Mouse (Mus musculus) left cerebral cortex, postnatal 10 days (tissue): ENCODE measurements around the gene Gsn. TPM values are rescaled to one million over a fixed set of nuclear protein-coding genes. Genes with fewer than 3 reads are reported as not detected.
A peak's percentile ranks its signal among the peaks of the same experiment; 100 is the strongest.

Source experiments
- DNase-seq, 2 experiments: peaks; one replicate each; pipeline ENCODE4 v3.0.0; 2021 to 2022; ENCODE audit warnings: low spot score in 2 of 2, mixed read lengths in 1 of 2; ENCODE audit errors: extremely low spot score in 1 of 2
- intact Hi-C: fragments of 180-260 bp; cut with DNase I; formaldehyde crosslinking; loops from one replicate; pipeline ENCODE4 v1.15.1; 2025
- total RNA-seq, 2 experiments: library from RNA; stranded (reverse); gene quantifications; 2 replicates each; pipeline ENCODE4 v1.2.3; 2021

Gsn gene
- total RNA-seq = 10 to 100 TPM; 28.3 to 36.7 TPM

DNA sequence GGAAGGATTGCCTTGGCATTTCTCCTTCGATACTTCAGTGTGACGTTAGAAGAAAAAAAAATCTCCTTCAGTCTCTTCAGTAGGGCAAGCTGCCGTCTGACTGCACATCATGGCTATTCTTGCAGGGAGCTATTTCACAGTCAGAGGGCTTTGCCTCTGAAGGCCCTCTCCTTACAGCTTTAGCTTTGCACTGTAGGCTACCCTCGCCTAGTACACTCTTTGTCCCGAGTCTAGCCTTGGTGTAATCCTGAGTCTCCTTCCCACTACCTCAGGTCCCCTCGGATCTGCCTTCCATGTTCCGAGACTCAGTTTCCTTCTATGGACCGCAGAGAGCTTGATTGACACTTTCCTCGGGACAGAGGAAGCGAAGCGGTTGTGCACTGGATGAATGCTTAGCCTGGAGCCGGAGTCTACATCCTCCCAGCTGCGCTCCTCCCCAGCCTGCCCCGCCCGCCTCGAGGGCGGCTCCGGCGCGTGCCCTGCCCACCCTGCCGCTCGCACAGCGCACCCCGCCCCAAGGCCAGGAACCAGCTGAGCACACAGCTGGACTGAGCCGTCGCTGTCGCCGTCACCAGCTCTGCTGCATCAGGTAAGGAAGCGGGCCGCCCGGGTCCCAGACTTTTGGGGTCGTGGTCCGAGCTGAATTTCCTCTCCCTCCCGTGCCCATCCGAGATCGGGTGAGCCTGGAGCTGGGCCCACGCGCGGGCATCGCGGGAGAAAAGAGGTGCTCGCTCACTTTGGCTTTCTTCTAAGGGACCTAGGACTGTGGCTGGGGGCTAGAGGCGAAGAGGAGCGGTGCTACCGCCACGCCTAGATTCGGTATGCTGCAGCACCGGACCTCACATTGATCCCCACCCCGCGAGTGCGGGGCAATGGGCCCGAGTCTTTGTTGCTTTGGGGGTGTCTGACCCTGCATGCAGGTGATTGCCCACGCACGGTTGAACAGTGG lies at the start of gene Gsn:
Gene Gsn, plus strand, starts transcription at position 496 of the 949 bp plus-strand sequence.
- peak in 1 of 2 experiments; percentile 89 for DNase-seq
- intact Hi-C loops = no loop called here

DNA sequence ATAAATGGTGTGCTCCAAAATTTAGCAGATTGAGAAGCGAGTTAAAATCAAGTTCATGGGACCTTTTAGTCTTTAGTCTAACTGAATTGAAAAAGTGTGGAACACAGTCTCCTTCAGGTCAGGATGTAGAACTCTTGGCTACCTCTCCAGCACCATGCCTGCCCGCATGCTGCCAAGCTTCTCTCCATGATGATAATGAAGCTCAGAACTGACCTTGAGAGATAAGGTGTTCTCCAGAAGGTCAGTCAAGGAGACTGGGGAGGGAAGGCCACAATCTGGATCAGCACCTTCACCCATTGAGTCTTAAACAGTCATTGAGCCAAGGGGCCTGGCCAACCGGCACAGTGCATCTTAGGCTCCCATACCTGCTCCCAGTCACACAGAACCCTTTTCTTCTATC lies 49.4 kb upstream of the Gsn start:
- intact Hi-C loops = no loop called here
- no peak for DNase-seq

DNA sequence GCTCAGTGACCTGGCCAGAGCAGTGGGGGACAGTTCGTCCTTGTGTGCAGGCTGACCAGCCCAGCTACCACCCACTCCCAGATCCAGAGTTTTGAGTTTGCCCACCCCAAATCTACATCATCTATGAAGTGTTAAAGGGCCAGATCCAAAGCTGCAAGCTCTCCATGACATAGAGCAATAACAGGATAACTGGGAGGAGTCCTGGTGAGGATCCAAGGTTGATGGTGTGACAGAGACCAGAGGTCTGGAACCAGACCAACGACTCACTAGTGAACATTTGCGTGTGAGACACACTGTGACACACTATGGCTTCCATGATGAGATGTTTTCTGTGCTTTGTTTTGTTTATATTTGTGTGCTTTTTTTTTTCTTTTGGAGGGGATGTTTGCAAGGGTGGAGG lies 48.1 kb upstream of the Gsn start:
- intact Hi-C loops = no loop called here
- no peak for DNase-seq

DNA sequence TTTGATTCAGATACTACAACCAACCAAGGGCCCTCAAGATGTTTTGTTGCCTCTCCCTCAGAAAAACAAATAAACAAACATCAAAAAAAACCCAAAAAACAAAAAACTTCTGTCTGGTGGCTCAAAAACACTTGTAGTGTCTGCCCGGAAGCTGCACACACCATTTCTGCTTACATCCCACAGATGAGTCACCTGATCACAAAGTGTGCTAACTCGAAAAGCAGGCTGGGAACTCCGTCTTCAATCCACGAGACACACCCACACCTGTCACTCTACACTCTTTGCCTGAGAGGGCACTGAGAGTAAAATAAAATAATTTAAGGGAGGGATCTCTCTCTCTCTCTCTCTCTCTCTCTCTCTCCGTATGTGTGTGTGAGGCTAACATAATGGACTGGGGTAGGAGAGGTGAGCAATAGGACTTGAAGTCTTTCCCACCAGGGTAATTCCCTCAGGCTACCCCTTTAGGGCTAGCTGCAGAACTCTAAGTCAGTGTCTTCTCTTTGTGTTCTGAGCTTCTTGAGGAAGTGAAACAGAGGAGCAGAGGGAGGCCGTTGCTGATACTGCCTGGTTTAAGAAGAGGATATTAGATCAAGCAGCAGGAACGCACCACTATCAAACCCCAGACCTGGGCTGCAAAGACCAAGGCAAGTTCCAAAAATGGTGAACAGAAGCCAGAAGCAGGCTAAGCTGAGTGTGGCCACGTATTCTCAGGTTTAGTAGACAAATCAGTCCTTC lies 47.1 kb upstream of the Gsn start:
- DNase-seq = no peak
- intact Hi-C loops = no loop called here

DNA sequence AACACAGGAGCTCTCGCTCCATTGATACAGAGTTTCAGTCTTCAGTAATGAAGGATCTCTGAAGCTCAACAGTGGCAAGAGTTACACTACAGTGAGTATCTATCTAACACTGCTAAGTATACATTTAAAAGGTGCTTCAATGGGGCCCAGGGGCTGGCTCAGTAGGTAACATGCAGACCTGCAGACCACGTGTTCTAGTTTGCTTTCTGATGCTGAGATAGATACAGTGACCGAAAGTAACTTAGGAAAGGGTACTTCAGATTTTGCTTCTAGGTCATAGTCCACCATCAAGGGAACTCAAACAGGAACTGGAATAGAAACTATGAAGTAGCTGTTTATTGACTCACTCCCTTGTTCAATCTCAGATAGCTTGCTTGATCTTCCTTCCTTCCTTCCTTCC lies 44.5 kb upstream of the Gsn start:
- intact Hi-C loops = loop anchor here (10.0 kb wide), 1 partner anchor 183 kb away; the partner anchor contains the start of gene 4930402F06Rik
- DNase-seq = no peak

DNA sequence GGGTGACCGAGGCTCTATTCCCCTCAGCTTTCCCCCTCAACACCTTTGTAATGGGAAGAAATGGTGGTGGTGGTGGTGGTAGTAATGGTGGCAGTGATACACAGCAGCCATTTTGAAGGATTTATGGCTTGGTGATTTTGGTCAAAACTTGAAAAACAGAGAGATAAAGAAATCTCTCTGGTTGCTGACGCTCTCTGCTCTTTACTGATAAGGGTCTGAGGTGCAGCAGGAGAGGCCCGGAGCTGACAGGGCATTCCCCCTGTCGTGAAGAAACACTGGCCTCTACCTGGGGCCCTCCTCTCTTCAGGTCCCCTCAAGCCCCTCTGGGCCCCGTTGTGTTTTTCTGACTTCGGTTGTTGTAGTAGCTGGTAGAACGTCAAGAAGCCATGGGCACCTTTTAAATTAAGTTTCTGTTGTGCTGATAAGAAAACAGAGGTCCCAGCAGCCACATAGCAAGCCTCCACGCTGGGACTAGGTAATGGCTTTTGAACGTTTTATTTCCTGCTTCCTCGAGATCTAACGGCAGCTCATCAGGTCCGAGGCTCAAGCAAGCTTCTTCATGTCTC lies 42.8 kb upstream of the Gsn start:
- no peak for DNase-seq
- intact Hi-C loops = loop anchor here (10.0 kb wide), 1 partner anchor 181 kb away; the partner anchor contains the start of gene 4930402F06Rik

DNA sequence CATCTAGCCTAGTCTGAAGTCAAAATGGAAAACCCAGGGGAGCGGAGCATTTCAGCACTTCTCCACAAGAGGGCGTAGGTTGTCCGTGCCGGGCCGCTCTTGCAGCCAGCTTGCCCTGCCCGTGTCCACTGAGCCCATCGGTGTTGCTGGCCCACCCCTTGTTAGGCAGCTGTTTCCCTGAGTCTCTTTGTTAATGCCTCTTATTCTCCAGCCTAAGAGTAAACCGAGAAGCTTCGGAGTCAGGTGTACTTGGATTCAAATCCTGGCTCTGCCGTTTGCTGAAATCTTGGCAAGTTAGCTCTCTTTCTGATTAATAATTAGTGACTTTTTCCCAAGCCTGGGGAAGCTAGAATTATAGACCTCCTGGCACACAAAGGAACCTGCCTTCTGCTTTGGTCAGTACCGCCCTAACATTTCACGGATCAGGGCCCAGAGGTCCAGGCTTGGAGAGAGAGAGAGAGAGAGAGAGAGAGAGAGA lies 41.3 kb upstream of the Gsn start:
- peak; percentile 80 to 83 for DNase-seq
- intact Hi-C loops = loop anchor here (5.0 to 10.0 kb wide), 2 partner anchors 52 to 180 kb away; partner anchors contain the start of gene 4930402F06Rik

DNA sequence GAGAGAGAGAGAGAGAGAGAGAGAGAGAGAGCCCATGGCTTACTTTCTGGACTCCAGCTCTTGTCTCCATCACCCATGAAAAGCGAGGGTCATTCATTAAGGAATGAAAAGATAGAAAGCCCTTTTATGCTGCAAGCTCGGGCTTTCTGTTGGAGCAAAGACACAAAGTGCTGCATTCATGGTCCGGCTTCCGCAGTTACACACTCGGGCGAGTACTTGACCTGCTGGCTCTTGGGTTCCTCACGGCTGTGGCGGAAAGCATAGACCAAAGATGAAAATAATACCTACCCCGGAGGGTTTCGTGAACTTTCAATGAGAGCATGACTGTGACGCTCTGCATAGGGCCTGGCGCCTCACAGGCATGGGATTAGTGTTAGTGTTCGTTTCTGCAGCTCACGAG lies 40.8 kb upstream of the Gsn start:
- DNase-seq = no peak
- intact Hi-C loops = loop anchor here (5.0 to 10.0 kb wide), 2 partner anchors 52 to 179 kb away; partner anchors contain the start of gene 4930402F06Rik

DNA sequence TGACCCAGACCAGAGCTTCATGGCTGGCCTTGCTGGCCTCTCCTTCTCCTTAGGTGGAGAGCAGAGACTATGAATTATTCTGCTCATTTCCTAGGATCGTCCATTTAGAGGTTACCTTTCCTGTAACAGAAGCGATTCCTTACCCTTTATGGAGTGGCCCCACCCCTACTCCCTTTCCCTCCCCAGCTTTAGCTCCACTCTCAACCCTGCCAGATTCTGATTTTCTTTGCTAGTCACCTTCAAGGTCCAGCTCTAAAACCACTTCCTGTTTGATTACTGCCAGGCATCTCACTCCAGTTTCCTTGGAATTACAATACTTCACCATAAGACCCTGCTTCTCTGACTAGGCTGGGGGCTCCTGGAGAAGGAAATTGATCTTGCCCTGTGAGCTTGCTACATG lies 39.5 kb upstream of the Gsn start:
- DNase-seq = no peak
- intact Hi-C loops = loop anchor here (5.0 to 10.0 kb wide), 2 partner anchors 51 to 178 kb away; partner anchors contain the start of gene 4930402F06Rik

DNA sequence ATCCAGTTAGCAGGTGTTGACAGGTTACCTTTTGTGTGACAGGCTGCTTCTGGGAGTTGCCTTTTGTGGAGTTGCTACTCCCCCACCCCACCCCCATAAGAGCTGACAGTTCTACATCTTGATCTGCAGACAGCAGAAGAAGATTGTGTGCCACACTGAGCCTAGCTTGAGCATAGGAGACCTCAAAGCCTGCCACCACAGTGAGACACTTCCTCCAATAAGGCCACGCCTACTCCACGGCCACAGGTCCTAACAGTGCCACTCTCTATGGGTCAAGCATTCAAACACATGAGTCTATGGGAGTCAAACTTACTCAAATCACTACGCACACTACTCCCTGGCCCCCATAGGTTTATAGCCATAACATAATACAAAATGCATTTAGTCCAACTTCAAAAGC lies 37.4 kb upstream of the Gsn start:
- no peak for DNase-seq
- intact Hi-C loops = loop anchor here (5.0 to 10.0 kb wide), 2 partner anchors 49 to 176 kb away; partner anchors contain the start of gene 4930402F06Rik

DNA sequence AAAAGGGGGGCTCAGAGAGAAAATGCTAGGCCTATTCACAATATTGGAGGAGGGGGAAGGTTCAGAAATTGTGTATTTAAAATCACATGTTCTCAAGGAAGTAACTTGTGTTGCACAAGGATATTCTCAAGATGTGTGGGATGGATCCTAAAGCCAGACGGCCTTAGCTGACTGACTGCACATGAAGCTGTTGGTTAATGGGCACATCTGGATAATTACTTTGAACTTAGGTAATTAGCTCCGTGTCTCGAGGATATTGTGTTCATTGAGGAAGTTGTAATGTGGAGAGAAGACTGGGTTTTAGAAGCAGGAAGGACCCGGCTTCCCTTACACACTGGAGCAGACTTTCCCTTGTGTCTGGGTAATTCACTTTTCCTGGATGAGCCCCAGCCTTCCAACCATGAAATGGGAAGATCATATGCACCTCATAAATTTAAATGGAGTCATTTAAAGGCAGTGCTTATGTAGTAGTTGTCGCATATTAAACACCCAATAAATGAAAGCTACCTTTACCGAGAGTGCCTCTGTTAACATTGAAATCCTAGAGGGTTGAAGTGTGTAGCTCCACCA lies 33.3 kb upstream of the Gsn start:
- no peak for DNase-seq
- intact Hi-C loops = no loop called here

DNA sequence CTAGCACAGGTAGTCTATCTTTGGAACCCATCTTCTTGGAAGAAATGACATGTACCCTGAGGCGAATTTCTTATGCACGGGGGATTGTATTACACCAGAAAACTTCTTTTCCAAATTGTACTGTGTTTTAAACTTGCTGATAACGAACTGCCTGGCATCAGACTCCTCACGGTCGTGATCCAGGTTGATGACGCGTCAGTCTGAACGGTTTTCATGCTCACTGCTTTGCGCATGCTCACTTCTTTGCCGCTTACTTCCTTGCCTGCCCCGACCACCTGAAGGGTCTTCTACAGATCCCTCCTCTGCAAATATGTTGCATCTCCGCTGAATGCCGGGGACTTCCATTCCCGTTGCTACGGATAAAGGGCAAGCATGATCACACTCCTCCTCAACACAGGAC lies 31.9 kb upstream of the Gsn start:
- DNase-seq = no peak
- intact Hi-C loops = no loop called here

DNA sequence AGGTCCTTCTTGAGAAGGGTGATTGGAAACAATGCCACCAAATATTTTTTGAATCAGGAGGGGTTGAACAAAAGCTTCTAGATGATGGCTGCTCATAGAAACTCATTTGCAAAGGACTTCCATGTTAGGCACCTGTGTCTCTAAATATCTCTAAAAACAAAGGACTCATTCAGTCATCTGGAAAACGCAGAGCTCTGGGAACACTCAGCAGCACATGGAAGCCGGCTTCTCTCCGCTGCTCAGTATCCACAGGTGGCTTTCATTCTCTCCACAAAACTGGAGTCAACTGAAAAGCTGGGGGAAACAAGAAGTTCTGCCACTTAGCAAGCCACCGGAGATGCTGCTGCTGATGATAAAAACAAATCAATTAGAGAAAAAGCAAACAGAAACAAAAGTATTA lies 28.0 kb upstream of the Gsn start:
- DNase-seq = no peak

DNA sequence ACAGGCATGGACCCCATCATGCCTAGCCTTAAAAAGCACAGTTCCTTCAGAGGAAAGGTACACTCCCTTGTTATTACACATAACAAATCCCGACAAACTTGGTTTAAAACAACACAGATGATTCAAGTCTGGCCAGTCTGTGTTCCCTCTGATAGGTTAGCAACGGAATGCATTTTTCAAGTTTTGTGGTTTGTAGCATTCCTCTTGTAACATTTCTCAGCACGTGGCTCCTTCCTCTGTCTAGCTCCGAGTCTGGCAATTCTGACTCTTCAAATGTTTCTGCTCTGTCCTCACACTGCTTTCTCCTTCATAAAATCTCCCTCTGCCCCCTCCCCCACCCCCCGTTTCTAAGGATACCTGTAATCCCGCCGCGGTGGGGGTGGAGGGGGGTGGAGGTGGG lies 26.0 kb upstream of the Gsn start:
- DNase-seq = no peak
- intact Hi-C loops = no loop called here

More for the DNA sequence above, 28.0 kb upstream of the Gsn start:
- intact Hi-C loops = no loop called here

DNA sequence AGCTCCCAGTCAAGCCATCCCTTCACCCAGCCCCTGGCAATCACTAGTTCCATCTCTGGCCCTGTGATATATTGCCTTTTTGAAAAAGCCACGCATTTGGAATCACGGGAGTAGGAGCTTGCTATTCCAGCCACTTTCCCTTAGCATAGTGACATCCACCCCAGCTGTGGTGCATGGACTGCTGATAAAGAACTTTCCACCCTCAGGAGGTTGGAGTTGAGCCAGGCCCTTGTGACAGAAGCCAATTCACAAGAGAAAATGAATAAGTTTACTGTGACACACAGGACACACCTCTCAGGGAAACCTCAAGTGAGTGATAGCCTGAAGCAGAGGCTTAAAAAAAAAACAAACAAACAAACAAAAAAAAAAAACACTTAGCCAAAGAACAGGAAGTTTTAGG lies 24.3 kb upstream of the Gsn start:
- DNase-seq = peak in 1 of 2 experiments; percentile 51
- intact Hi-C loops = no loop called here

DNA sequence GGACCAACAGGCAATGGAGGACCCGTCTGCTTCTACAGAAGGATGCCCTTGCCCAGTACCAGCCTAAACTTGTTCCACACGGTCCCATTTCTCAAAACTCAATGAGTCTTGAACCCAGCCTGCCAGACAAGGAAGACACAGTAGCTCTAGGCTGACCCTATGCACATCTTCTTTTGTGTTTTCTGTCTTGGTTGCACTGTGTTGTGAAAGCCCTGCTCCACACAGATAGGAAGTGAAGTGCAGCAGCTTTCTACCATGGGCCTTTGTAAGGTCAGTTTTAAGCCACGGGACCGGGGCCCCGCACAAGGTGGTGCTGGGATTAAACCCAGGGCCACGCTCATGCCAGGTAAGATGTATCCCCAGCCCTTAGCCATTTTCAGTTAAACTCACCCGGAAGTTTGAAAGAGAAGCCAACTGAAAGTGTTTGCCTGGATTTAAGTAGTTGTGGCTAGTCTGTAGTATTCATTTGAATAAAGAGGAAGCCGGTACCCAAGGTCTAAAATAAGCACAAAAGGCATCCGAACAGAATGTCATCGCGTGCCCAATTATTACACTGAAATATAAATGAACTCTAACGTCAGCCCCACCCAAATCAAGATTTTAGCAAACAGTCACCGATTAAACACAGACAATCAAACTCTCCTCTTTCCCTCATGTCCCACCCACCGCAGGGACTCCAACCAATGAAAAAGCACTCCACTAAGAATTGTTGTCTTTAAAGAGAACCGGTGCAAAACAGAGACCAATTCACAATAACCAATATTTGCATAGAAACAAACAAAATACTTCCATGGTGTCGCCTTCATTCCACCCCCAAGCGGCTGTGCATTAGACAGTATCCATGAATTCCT lies 23.4 kb upstream of the Gsn start:
- intact Hi-C loops = no loop called here
- no peak for DNase-seq

DNA sequence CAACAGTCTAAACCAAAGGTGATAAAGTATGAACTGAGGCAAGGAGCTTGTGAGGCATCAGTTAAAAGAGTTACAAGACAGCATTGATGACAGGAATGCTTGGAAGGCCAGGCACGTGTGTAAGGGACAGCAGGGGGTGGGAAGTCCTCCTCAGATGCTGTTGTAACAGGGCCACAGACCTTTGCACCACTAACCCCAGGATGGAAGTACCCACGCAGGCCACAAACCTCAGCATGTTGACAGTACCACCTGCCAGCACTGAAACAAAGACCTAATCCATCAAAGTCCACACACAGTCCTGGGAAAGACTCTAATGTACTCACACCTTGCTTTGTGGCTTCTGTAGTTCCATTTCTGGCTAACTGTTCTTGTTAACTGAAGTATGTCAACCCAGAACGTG lies 22.3 kb upstream of the Gsn start:
- intact Hi-C loops = no loop called here
- DNase-seq = no peak

DNA sequence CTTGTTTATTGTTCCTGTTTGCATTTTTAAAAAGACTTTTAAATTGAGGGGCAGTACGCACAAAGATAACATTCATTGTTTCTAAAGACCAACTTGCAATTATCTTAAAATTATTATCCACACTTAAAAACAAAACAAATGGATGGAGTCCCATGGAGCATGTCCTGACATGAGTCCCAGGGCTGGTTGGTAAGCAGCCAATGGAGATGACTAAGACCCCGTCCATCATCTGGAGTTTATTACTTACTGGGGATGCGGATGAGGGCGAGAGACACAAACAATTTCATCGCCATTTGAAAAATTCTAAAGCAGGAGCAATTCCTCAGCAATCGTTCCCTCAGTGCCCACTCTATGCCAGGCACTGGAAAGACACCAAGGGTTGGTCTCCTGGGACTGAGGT lies 21.2 kb upstream of the Gsn start:
- no peak for DNase-seq
- intact Hi-C loops = no loop called here
